Comparison of ENCODE assay signal across 12 mouse cellular contexts in genomic region chr3:88483141-88483540, GRCm38 (mm10). TPM values are rescaled to one million over a fixed set of nuclear protein-coding genes. Genes with fewer than 3 reads are reported as not detected.
DNase-seq lines count a peak whose midpoint lies in the region; ATAC-seq and TF ChIP-seq lines count a peak whose summit lies in the region.
"Had no signal": no experiment of that assay in that cellular context is flagged by ENCODE, and none has a peak within 500 bp of the region (broad histone marks: within the 10 kb centered on the region; RNA-seq: fewer than 3 reads in every experiment).

No protein-coding gene starts in this region.

- 0 out of 2 replicates have a peak, but pooled peaks cover 3% of the 10 kb centered on the region for H3K4me1 ChIP-seq in forebrain, embryonic 14.5 days (ENCODE audit: control insufficient read depth, insufficient read depth, low read length)
- no peaks in the 10 kb centered on the region for H3K4me1 ChIP-seq in forebrain, postnatal 0 days (ENCODE audit: insufficient read depth)
- H3K4me1 ChIP-seq in kidney, embryonic 14.5 days (ENCODE audit: control insufficient read depth, insufficient read depth, low read length): peaks cover 6% of the 10 kb centered on the region
- H3K4me1 ChIP-seq in neural tube, embryonic 13.5 days (replicated peaks): peaks cover 18% of the 10 kb centered on the region

- ATAC-seq in forebrain, embryonic 14.5 days: peak; percentile 21; the same call in 1 of the 2 replicates
- ATAC-seq in forebrain, postnatal 0 days: no peak
- peak; percentile 3; the same call in 1 of the 2 replicates for ATAC-seq in kidney, embryonic 14.5 days (ENCODE audit: low FRiP score, low TSS enrichment)
- ATAC-seq in neural tube, embryonic 13.5 days (ENCODE audit: low read depth): 0 out of 2 replicates have a peak, but pooled peaks have one; percentile 5

- TF ChIP-seq CTCF in forebrain, postnatal 0 days (IDR thresholded peaks at IDR 0.05; ENCODE audit: low read depth): no peak

- WGBS in forebrain, embryonic 14.5 days: 86% methylated on average over 8 of the region's 8 CpGs
- 82% methylated on average over 8 of the region's 8 CpGs for WGBS in forebrain, postnatal 0 days
- 78% methylated on average over 8 of the region's 8 CpGs for WGBS in kidney, embryonic 14.5 days
- 80% methylated on average over 8 of the region's 8 CpGs for WGBS in neural tube, embryonic 13.5 days

- no peaks in the 10 kb centered on the region for H3K36me3 ChIP-seq in forebrain, embryonic 14.5 days (ENCODE audit: control insufficient read depth, insufficient read depth, low read length)
- H3K36me3 ChIP-seq in forebrain, postnatal 0 days (ENCODE audit: insufficient read depth): peaks cover 40% of the 10 kb centered on the region
- peaks cover 8% of the 10 kb centered on the region; the same call in 1 of the 2 replicates for H3K36me3 ChIP-seq in kidney, embryonic 14.5 days (ENCODE audit: control insufficient read depth, insufficient read depth, low read length)
- peaks cover 21% of the 10 kb centered on the region for H3K36me3 ChIP-seq in neural tube, embryonic 13.5 days
- H3K36me3 ChIP-seq: midbrain, embryonic 10.5 days had no signal

- H3K4me3 ChIP-seq in forebrain, embryonic 14.5 days (ENCODE audit: low read depth, low read length): no peak overlapping the region
- H3K4me3 ChIP-seq in forebrain, postnatal 0 days (ENCODE audit: low read depth, low read length): no peak overlapping the region
- no peak overlapping the region for H3K4me3 ChIP-seq in kidney, embryonic 14.5 days (ENCODE audit: low read length)
- no peak overlapping the region for H3K4me3 ChIP-seq in neural tube, embryonic 13.5 days
- H3K4me3 ChIP-seq: heart, embryonic 13.5 days; intestine, embryonic 15.5 days; midbrain, embryonic 10.5 days; stomach, embryonic 15.5 days had no signal

- H3K4me2 ChIP-seq in forebrain, embryonic 14.5 days (ENCODE audit: low read length): no peak overlapping the region
- H3K4me2 ChIP-seq in forebrain, postnatal 0 days (ENCODE audit: low read depth): no peak overlapping the region
- no peak overlapping the region for H3K4me2 ChIP-seq in kidney, embryonic 14.5 days (replicated peaks; ENCODE audit: low read depth, low read length)
- no peak overlapping the region for H3K4me2 ChIP-seq in neural tube, embryonic 13.5 days
- H3K4me2 ChIP-seq: heart, embryonic 13.5 days; intestine, embryonic 15.5 days; stomach, embryonic 15.5 days had no signal

- no peaks in the 10 kb centered on the region for H3K9me3 ChIP-seq in forebrain, embryonic 14.5 days (replicated peaks; ENCODE audit: control insufficient read depth, low read length)
- no peaks in the 10 kb centered on the region for H3K9me3 ChIP-seq in forebrain, postnatal 0 days (ENCODE audit: low read length)
- H3K9me3 ChIP-seq in kidney, embryonic 14.5 days (ENCODE audit: control insufficient read depth, low read length): no peaks in the 10 kb centered on the region
- no peaks in the 10 kb centered on the region for H3K9me3 ChIP-seq in neural tube, embryonic 13.5 days
- H3K9me3 ChIP-seq: heart, embryonic 13.5 days; intestine, embryonic 15.5 days; midbrain, embryonic 10.5 days; stomach, embryonic 15.5 days had no signal

- H3K27me3 ChIP-seq in forebrain, embryonic 14.5 days (replicated peaks; ENCODE audit: control insufficient read depth, insufficient read depth, low read length): peaks cover 26% of the 10 kb centered on the region
- peaks cover 18% of the 10 kb centered on the region for H3K27me3 ChIP-seq in forebrain, postnatal 0 days (ENCODE audit: insufficient read depth, low read length)
- peaks cover 30% of the 10 kb centered on the region for H3K27me3 ChIP-seq in kidney, embryonic 14.5 days (ENCODE audit: control insufficient read depth, insufficient read depth, low read length)
- H3K27me3 ChIP-seq in neural tube, embryonic 13.5 days: peaks cover 64% of the 10 kb centered on the region

- no peak overlapping the region for H3K9ac ChIP-seq in forebrain, embryonic 14.5 days (ENCODE audit: low read length)
- H3K9ac ChIP-seq in forebrain, postnatal 0 days: no peak overlapping the region
- no peak overlapping the region for H3K9ac ChIP-seq in kidney, embryonic 14.5 days (ENCODE audit: low read depth, low read length)
- no peak overlapping the region for H3K9ac ChIP-seq in neural tube, embryonic 13.5 days
- H3K9ac ChIP-seq: heart, embryonic 13.5 days; intestine, embryonic 15.5 days; stomach, embryonic 15.5 days had no signal

- no peak overlapping the region for H3K27ac ChIP-seq in forebrain, embryonic 14.5 days (ENCODE audit: low read depth, low read length)
- no peak overlapping the region for H3K27ac ChIP-seq in forebrain, postnatal 0 days (ENCODE audit: low read depth, low read length)
- H3K27ac ChIP-seq in kidney, embryonic 14.5 days (ENCODE audit: low read depth, low read length): no peak overlapping the region
- H3K27ac ChIP-seq in neural tube, embryonic 13.5 days (replicated peaks): no peak overlapping the region
- H3K27ac ChIP-seq: heart, embryonic 13.5 days; intestine, embryonic 15.5 days; midbrain, embryonic 10.5 days; stomach, embryonic 15.5 days had no signal

- no peak for DNase-seq in forebrain, embryonic 14.5 days (ENCODE audit: low spot score)
- no peak for DNase-seq in forebrain, postnatal 0 days
- DNase-seq in kidney, postnatal 10 days: no peak
- DNase-seq in neural tube, embryonic 10.5 days (ENCODE audit: extremely low spot score, low spot score): no peak
- DNase-seq in thymus, postnatal 4 days: no peak
- DNase-seq: gastrocnemius, postnatal 25 days had no signal

RNA-seq across cellular contexts. Expression of gene Sema4a, which starts 22.2 kb away (rescaled TPM):
- 12.2 and 15.2 TPM in 2 replicates for polyA plus RNA-seq in forebrain, embryonic 14.5 days (2014; fragmentation: Nextera tagmentation; extraction: Ambion mirVana)
- total RNA-seq in forebrain, postnatal 0 days (2014; rRNA removed): 31.5 and 33.0 TPM in 2 replicates
- 19.1 and 25.8 TPM in 2 replicates for polyA plus RNA-seq in forebrain, postnatal 0 days (2015; fragmentation: Nextera tagmentation; extraction: Ambion mirVana)
- polyA plus RNA-seq in kidney, embryonic 14.5 days (2014; fragmentation: Nextera tagmentation; extraction: Ambion mirVana): 5.7 and 10.0 TPM in 2 replicates
- polyA plus RNA-seq in neural tube, embryonic 13.5 days (2015; fragmentation: Nextera tagmentation; extraction: Ambion mirVana): 19.7 and 21.8 TPM in 2 replicates

RNA-seq across cellular contexts. Expression of gene Lmna, which starts 26.6 kb away (rescaled TPM):
- polyA plus RNA-seq in forebrain, embryonic 14.5 days (2014; fragmentation: Nextera tagmentation; extraction: Ambion mirVana): 18.0 and 28.5 TPM in 2 replicates
- total RNA-seq in forebrain, postnatal 0 days (2014; rRNA removed): 49.4 and 71.3 TPM in 2 replicates
- polyA plus RNA-seq in forebrain, postnatal 0 days (2015; fragmentation: Nextera tagmentation; extraction: Ambion mirVana): 51.4 and 52.9 TPM in 2 replicates
- polyA plus RNA-seq in kidney, embryonic 14.5 days (2014; fragmentation: Nextera tagmentation; extraction: Ambion mirVana): 41.6 and 55.7 TPM in 2 replicates
- polyA plus RNA-seq in neural tube, embryonic 13.5 days (2015; fragmentation: Nextera tagmentation; extraction: Ambion mirVana): 41.9 and 45.3 TPM in 2 replicates

RNA-seq across cellular contexts. Expression of gene Mex3a, which starts 49.1 kb away (rescaled TPM):
- 48.8 and 50.1 TPM in 2 replicates for polyA plus RNA-seq in forebrain, embryonic 14.5 days (2014; fragmentation: Nextera tagmentation; extraction: Ambion mirVana)
- total RNA-seq in forebrain, postnatal 0 days (2014; rRNA removed): 64.5 and 71.9 TPM in 2 replicates
- polyA plus RNA-seq in forebrain, postnatal 0 days (2015; fragmentation: Nextera tagmentation; extraction: Ambion mirVana): 16.2 and 20.5 TPM in 2 replicates
- 31.6 and 32.2 TPM in 2 replicates for polyA plus RNA-seq in kidney, embryonic 14.5 days (2014; fragmentation: Nextera tagmentation; extraction: Ambion mirVana)
- 32.5 and 33.7 TPM in 2 replicates for polyA plus RNA-seq in neural tube, embryonic 13.5 days (2015; fragmentation: Nextera tagmentation; extraction: Ambion mirVana)

RNA-seq across cellular contexts. Expression of gene Slc25a44, which starts 58.2 kb away (rescaled TPM):
- 30.8 and 36.1 TPM in 2 replicates for polyA plus RNA-seq in forebrain, embryonic 14.5 days (2014; fragmentation: Nextera tagmentation; extraction: Ambion mirVana)
- total RNA-seq in forebrain, postnatal 0 days (2014; rRNA removed): 51.4 and 63.3 TPM in 2 replicates
- 35.6 and 36.9 TPM in 2 replicates for polyA plus RNA-seq in forebrain, postnatal 0 days (2015; fragmentation: Nextera tagmentation; extraction: Ambion mirVana)
- 13.1 and 19.4 TPM in 2 replicates for polyA plus RNA-seq in kidney, embryonic 14.5 days (2014; fragmentation: Nextera tagmentation; extraction: Ambion mirVana)
- 30.4 and 31.1 TPM in 2 replicates for polyA plus RNA-seq in neural tube, embryonic 13.5 days (2015; fragmentation: Nextera tagmentation; extraction: Ambion mirVana)
